Mouse (Mus musculus) stomach, embryonic 14.5 days (tissue): ENCODE data around the gene Vps72. TPM values are rescaled to one million over a fixed set of nuclear protein-coding genes. Genes with fewer than 3 reads are reported as not detected.
A peak's percentile ranks its signal among the peaks of the same experiment; 100 is the strongest.
"Not testable (repeated sequence)": the region's sequence is repeated elsewhere in the genome, so short reads cannot be mapped to it uniquely, and the experiment has no call there.

Source experiments
- ATAC-seq: fragments of 200-750 bp; cut with Nextera tagmentation; 2 replicates; pipeline ENCODE4 v1.8.0; 2017; ENCODE audit warnings: low read depth, moderate TSS enrichment; ENCODE audit not compliant: insufficient number of reproducible peaks, insufficient read depth, low FRiP score
- H3K27ac ChIP-seq: fragments of 300-500 bp; sonication (generic); 2 replicates; pipeline ENCODE4 v1.5.1; 2014; ENCODE audit warnings: mild to moderate bottlenecking, low read length, moderate library complexity, mixed read lengths
- H3K27me3 ChIP-seq: fragments of 300-500 bp; sonication (generic); 2 replicates; pipeline ENCODE4 v1.6.1; 2014; ENCODE audit warnings: low read length, control low read depth, mixed read lengths; ENCODE audit not compliant: control insufficient read depth, insufficient read depth
- H3K36me3 ChIP-seq: fragments of 300-500 bp; sonication (generic); 2 replicates; pipeline ENCODE4 v1.6.1; 2014; ENCODE audit warnings: mild to moderate bottlenecking, control low read depth, low read length, moderate library complexity, mixed read lengths; ENCODE audit not compliant: control insufficient read depth, insufficient read depth
- H3K4me1 ChIP-seq: fragments of 300-500 bp; sonication (generic); 2 replicates; pipeline ENCODE4 v1.6.1; 2014; ENCODE audit warnings: low read length, control low read depth, mixed read lengths; ENCODE audit not compliant: control insufficient read depth, insufficient read depth
- H3K4me2 ChIP-seq: fragments of 300-500 bp; sonication (generic); replicated peaks from 2 replicates; pipeline ENCODE4 v1.6.1; 2014; ENCODE audit warnings: low read depth, low read length, control low read depth
- H3K4me3 ChIP-seq: fragments of 300-500 bp; sonication (generic); 2 replicates; pipeline ENCODE4 v1.5.1; 2014; ENCODE audit warnings: low read depth, low read length, control low read depth
- H3K9ac ChIP-seq: fragments of 300-500 bp; sonication (generic); replicated peaks from 2 replicates; pipeline ENCODE4 v1.6.1; 2014; ENCODE audit warnings: low read depth, mild to moderate bottlenecking, control low read depth, low read length, moderate library complexity, mixed read lengths
- H3K9me3 ChIP-seq: fragments of 300-500 bp; sonication (generic); 2 replicates; pipeline ENCODE4 v1.6.1; 2016; ENCODE audit warnings: low read depth, low read length, control low read depth; ENCODE audit not compliant: control insufficient read depth
- WGBS: fragments of 180-500 bp; shearing (Covaris S2); extraction: QIAGEN DNeasy Blood & Tissue Kit; methylation state at CpG from one replicate; pipeline ENCODE4 v1.1.7; 2014; 5-methylcytosine and 5-hydroxymethylcytosine counted together
- polyA plus RNA-seq: library from polyadenylated mRNA; unstranded; fragments of >200 nt; fragmentation: Nextera tagmentation; extraction: Ambion mirVana; gene quantifications from 2 replicates; pipeline ENCODE4 v1.2.1, GENCODE M21; 2014

The Vps72 gene
- polyA plus RNA-seq, 1 experiment from 2014 or later: 156 TPM

DNA sequence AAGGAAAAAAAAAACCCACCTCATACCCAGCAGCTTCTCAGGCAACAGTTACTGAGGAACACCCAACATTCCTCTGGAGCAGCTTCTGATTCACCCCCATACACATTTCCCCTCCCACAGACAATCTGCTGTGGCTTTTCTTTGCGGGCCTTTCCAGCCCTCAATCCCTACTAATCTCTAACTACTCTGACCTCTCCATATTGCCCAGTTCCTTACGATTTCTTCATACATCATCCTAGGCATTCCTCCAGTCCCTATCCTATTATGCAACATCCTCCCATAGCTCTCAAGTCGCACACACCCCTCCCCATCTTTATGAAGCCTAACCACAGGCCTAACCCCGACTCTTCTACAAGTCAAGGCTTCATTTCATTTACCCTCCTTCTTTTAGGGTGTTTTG is 5.7 kb upstream of the Vps72 start:
- H3K4me2 ChIP-seq: peak overlapping the region; percentile 82
- 0 out of 2 replicates have a peak, but pooled peaks cover 2% of the 10 kb centered on the region for H3K36me3 ChIP-seq
- 0 out of 2 replicates have a peak overlapping the region, but pooled peaks have one; percentile 89 for H3K9ac ChIP-seq
- H3K27me3 ChIP-seq: no peaks in the 10 kb centered on the region
- H3K27ac ChIP-seq: no peak overlapping the region
- WGBS: 40% methylated on average over 4 of the region's 4 CpGs
- no peaks in the 10 kb centered on the region for H3K9me3 ChIP-seq
- H3K4me3 ChIP-seq: peak overlapping the region; percentile 98
- peaks cover 7% of the 10 kb centered on the region for H3K4me1 ChIP-seq
- no peak for ATAC-seq

DNA sequence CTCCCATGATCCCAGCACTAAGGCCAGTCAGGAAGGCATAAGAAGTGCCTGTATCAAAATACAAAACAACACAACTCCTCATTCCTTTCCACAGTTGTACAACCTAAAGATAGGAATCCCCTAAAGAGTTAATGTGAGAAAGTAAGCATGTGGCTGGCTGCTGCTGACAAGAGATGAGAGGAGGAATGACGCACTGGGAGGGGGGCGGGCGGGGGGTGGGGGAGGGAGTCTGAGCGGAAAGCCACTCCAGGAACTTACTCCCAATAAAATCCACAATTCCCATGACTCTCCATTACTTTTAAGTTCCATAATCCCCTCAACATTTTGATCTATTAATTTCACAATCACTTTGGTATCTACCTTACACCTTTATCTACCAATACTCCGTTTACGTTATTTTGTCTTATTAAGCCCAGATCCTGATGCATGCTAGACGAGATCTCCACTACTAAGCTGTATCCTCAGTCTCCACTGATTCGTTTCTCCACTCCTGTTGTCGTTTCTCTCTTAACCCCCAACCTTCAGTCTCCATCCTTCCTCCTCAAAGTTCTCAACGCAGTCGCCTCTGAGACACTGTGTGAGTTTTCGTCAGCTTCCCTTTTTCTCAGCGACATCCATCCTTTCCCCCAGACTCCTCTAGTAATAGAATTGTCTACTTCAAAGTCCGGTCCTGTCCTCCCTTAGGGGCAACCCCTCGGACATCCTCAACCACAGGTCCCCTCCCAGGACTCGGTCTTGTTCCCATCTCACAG is 5.1 kb upstream of the Vps72 start:
- Histone ChIP-seq H3K4me1 (peaks cover 7% of the 10 kb centered on the region), H3K9me3 (no peaks in the 10 kb centered on the region), H3K27me3 (no peaks in the 10 kb centered on the region), H3K27ac (peak overlapping the region; percentile 82), H3K36me3 (0 out of 2 replicates have a peak, but pooled peaks cover 2% of the 10 kb centered on the region), H3K4me2 (peak overlapping the region; percentile 82), H3K9ac (peak overlapping the region; percentile 89), H3K4me3 (peak overlapping the region; percentile 98)
- ATAC-seq: no peak
- WGBS: 0% methylated on average over 16 of the region's 16 CpGs

DNA sequence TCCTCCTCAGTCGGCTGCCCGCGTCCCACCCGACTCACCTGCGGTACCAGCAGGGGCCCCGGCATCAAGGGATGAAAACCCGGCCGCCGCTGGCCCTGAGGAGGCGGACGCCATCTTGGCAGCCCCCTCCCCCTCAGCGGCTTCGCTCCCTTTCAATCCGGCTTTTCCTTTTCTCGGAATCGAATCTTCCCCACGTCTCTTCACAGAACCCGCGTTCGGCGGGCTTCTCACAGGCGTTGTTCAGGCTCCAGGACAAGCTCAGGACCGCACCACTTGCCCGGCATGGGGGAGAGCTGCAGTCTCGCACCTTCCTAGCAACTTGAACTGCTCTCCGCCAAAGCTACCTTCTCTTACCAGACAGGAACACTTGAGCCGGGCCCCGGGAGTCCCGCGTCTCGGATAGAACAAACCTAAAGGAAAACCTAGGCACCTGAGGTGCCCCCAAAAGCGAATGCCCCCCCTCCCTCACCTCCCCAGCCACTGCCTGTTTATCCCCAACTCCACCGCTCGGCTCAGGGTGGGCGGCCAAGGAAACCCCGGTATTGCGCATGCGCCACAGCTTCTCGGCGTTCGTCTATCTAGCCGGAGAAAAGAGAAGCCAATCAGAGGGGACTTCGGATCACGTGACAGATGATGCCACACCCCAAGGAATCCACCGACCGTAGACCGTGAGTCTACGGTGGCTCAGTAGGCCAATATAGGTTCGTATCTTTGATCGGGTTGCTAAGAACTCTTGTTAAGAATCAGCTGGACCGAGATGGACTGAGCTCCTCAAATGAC is 4.3 kb upstream of the Vps72 start, which contains the start of gene Pip5k1a:
Pip5k1a (minus strand) TSS at position 593 of the 780 bp plus-strand sequence.
- Histone ChIP-seq H3K9ac (peak within 1 kb of the TSS; percentile 89), H3K4me2 (peak within 1 kb of the TSS; percentile 82), H3K36me3 (no peaks in the 10 kb centered on the region), H3K4me3 (peak within 1 kb of the TSS; percentile 98), H3K27ac (peak within 1 kb of the TSS; percentile 82), H3K27me3 (no peaks in the 10 kb centered on the region), H3K9me3 (no peaks in the 10 kb centered on the region), H3K4me1 (peaks cover 7% of the 10 kb centered on the region)
- ATAC-seq: peak; percentile 94
- under 1% methylated on average over 51 of the region's 51 CpGs for WGBS

DNA sequence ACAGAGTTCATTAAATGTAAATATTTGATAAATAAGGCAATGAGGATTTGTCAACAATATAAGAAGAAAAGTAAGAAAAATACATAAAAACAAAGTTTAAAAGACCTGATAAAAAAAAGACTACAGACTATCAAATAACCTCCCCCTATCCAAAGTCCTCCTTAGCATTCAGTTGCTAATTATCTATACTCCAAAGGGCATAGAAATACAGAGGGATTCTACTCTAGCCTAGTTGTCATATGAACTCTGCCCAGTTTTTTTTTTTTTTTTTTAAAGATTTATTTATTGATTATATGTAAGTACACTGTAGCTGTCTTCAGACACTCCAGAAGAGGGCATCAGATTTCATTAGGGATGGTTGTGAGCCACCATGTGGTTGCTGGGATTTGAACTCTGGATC is 3.5 kb upstream of the Vps72 start:
- Histone ChIP-seq H3K4me3 (peak overlapping the region; percentile 98), H3K27ac (peak overlapping the region; percentile 48; the same call in 1 of the 2 replicates), H3K4me2 (peak overlapping the region; percentile 64), H3K4me1 (peaks cover 10% of the 10 kb centered on the region)
- not testable (repeated sequence) for ATAC-seq, H3K9ac ChIP-seq, H3K27me3 ChIP-seq, H3K36me3 ChIP-seq, H3K9me3 ChIP-seq

DNA sequence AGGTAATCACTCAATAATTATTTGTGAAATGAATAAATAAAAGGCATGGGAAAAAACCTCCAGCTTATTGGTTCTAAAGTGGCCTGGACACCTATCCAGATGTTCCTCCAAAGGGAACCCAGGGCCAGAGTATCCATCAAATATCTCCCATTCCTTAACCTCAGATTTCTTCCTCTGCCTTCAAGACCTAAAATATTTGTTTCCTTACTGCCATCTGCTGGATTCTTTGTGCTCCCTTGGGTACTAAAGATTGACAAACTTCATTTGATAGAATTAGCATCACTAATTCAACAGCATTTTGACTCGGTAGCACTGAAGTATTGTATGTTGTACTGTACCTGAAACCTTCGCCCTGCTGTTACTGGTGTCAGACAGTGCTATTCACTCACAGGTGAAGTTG is 2.9 kb upstream of the Vps72 start:
- H3K9me3 ChIP-seq: no peaks in the 10 kb centered on the region
- no peak overlapping the region for H3K9ac ChIP-seq
- WGBS: 73% methylated on average over 2 of the region's 2 CpGs
- no peak overlapping the region for H3K27ac ChIP-seq
- no peak overlapping the region for H3K4me3 ChIP-seq
- no peaks in the 10 kb centered on the region for H3K36me3 ChIP-seq
- H3K4me1 ChIP-seq: peaks cover 11% of the 10 kb centered on the region
- no peaks in the 10 kb centered on the region for H3K27me3 ChIP-seq
- ATAC-seq: no peak
- no peak overlapping the region for H3K4me2 ChIP-seq

DNA sequence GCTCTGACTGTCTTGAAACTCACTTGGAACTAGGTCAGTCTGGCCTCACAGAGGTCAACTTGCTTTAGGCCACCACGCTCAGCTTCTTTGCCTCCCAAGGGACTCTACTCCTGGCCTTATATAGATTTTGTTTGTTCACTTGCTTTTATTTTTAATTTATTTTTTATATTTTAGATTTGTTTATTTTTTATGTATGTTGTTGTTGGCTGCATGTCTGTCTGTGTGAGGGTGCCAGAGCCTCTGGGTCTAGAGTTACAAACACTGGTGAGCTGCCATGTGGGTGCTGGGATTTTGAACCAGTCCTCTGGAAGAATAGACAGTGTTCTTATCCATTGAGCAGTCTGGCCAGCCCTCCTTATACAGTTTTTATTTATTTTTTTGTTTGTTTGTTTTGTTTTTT is 1.9 kb downstream of the Vps72 start:
- Histone ChIP-seq H3K4me2 (peak overlapping the region; percentile 40; the same call in 1 of the 2 replicates), H3K27me3 (no peaks in the 10 kb centered on the region), H3K9me3 (no peaks in the 10 kb centered on the region), H3K4me1 (0 out of 2 replicates have a peak, but pooled peaks cover 5% of the 10 kb centered on the region), H3K27ac (no peak overlapping the region), H3K9ac (no peak overlapping the region), H3K36me3 (peaks cover 16% of the 10 kb centered on the region), H3K4me3 (no peak overlapping the region)
- ATAC-seq: no peak
- 86% methylated on average over 1 of the region's 1 CpGs for WGBS

DNA sequence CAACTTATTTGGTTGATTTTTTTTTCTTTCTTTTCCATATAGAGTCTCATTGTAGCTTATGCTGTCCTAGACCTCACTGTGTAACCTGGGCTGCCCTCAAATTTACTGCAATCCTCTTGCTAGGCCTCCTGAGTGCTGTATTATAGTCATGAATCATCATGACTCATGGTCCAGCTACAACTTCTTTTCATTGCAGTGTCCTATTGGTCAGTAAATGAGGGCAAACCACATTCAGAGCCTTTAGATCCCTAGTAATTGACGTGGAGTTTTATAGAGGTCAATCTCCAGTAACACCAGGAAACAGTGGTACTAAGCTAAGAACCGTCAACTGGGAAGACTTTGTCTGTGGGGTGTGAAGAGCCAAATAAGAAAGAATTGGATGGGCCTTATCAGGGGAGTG is 6.9 kb downstream of the Vps72 start:
- no peaks in the 10 kb centered on the region for H3K27me3 ChIP-seq
- no peak overlapping the region for H3K4me3 ChIP-seq
- ATAC-seq: no peak
- no peaks in the 10 kb centered on the region for H3K4me1 ChIP-seq
- H3K4me2 ChIP-seq: no peak overlapping the region
- peaks cover 59% of the 10 kb centered on the region for H3K36me3 ChIP-seq
- WGBS: 85% methylated on average over 2 of the region's 2 CpGs
- H3K9me3 ChIP-seq: no peaks in the 10 kb centered on the region
- no peak overlapping the region for H3K27ac ChIP-seq
- no peak overlapping the region for H3K9ac ChIP-seq

DNA sequence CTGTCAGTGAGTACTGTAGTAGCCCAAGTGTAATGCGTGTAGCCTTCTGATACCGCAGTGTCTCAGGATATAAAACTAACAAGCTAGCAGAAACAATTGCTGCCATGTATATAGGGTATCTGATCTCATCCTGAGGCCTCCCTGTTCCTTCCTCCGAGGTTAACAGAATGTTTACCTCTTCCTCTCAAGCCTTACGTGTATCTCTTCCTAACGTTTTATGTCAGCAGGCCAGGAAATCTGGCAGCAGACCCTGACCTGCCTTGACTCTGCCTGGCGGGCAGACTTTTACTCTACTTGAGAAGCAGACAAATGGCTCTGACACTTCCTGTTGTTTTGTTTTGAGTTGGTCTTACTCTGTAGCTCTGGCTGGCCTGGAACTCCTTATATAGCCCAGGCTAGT is 10.8 kb downstream of the Vps72 start:
- Histone ChIP-seq H3K36me3 (peaks cover 48% of the 10 kb centered on the region), H3K4me1 (peaks cover 5% of the 10 kb centered on the region; the same call in 1 of the 2 replicates), H3K27me3 (no peaks in the 10 kb centered on the region), H3K9ac (no peak overlapping the region), H3K9me3 (no peaks in the 10 kb centered on the region), H3K4me2 (no peak overlapping the region), H3K4me3 (no peak overlapping the region), H3K27ac (peak overlapping the region; percentile 72; the same call in 1 of the 2 replicates)
- no peak for ATAC-seq
- 67% methylated on average over 6 of the region's 6 CpGs for WGBS
